Mouse (Mus musculus) brain, adult 2 months (tissue): ENCODE measurements around the gene Gm10134.
"Not testable (repeated sequence)": the region's sequence is repeated elsewhere in the genome, so short reads cannot be mapped to it uniquely, and the experiment has no call there.

Experiments
- DNase-seq: peaks from one replicate; pipeline ENCODE4 v3.0.0; 2011; ENCODE audit warnings: low read depth, low spot score

The Gm10134 gene

GRCm38 (mm10) chr2:28505795-28506194 is at the start of gene Gm10134:
Gene Gm10134 (plus strand): TSS chr2:28506095.
- no peak for DNase-seq

GRCm38 (mm10) chr2:28456616-28457015 is 49.3 kb upstream of the Gm10134 start:
- DNase-seq: no peak

GRCm38 (mm10) chr2:28463919-28464318 is 42.0 kb upstream of the Gm10134 start:
- peak; percentile 72 for DNase-seq

- no peak for DNase-seq
Observed at GRCm38 (mm10) chr2:28464919-28465318, 41.0 kb upstream of the Gm10134 start.

- peak; percentile 94 for DNase-seq
Observed at GRCm38 (mm10) chr2:28465836-28466518, 39.9 kb upstream of the Gm10134 start, which contains the start of gene 1700007K13Rik. Gene 1700007K13Rik (minus strand): TSS chr2:28466332.

GRCm38 (mm10) chr2:28467860-28468485 is 37.9 kb upstream of the Gm10134 start, which contains the start of gene Mrps2:
Gene Mrps2 (plus strand): TSS chr2:28468066.
- peak; percentile 93 for DNase-seq

GRCm38 (mm10) chr2:28468486-28469225 is 37.2 kb upstream of the Gm10134 start:
- DNase-seq: no peak

GRCm38 (mm10) chr2:28469461-28469860 is 36.4 kb upstream of the Gm10134 start:
- DNase-seq: no peak

GRCm38 (mm10) chr2:28470591-28470990 is 35.3 kb upstream of the Gm10134 start:
- no peak for DNase-seq

GRCm38 (mm10) chr2:28472011-28472410 is 33.9 kb upstream of the Gm10134 start:
- not testable (repeated sequence) for DNase-seq

- DNase-seq: not testable (repeated sequence)
Observed at GRCm38 (mm10) chr2:28477993-28478392, 27.9 kb upstream of the Gm10134 start.

GRCm38 (mm10) chr2:28479208-28480204 is 26.4 kb upstream of the Gm10134 start:
- DNase-seq: peak; percentile 21

- DNase-seq: no peak
Observed at GRCm38 (mm10) chr2:28483861-28484260, 22.0 kb upstream of the Gm10134 start.

GRCm38 (mm10) chr2:28494521-28494920 is 11.4 kb upstream of the Gm10134 start:
- no peak for DNase-seq

- no peak for DNase-seq
Observed at GRCm38 (mm10) chr2:28495207-28495756, 10.6 kb upstream of the Gm10134 start.

GRCm38 (mm10) chr2:28495801-28496595 is 9.9 kb upstream of the Gm10134 start:
- DNase-seq: no peak

- DNase-seq: no peak
Observed at GRCm38 (mm10) chr2:28496671-28497070, 9.2 kb upstream of the Gm10134 start, which contains the start of gene Gbgt1. Gene Gbgt1 (plus strand): TSS chr2:28496891.

- no peak for DNase-seq
Observed at GRCm38 (mm10) chr2:28497561-28497960, 8.3 kb upstream of the Gm10134 start.

- DNase-seq: no peak
Observed at GRCm38 (mm10) chr2:28498431-28498830, 7.5 kb upstream of the Gm10134 start.

- DNase-seq: no peak
Observed at GRCm38 (mm10) chr2:28502987-28503386, 2.9 kb upstream of the Gm10134 start.
